Comparison of ENCODE assay signal across 9 mouse cellular contexts in genomic region chr12:85524193-85524858, GRCm38 (mm10). TPM values are rescaled to one million over a fixed set of nuclear protein-coding genes. Genes with fewer than 3 reads are reported as not detected.
DNase-seq lines count a peak whose midpoint lies in the region; ATAC-seq and TF ChIP-seq lines count a peak whose summit lies in the region.
"Had no signal": no experiment of that assay in that cellular context is flagged by ENCODE, and none has a peak within 500 bp of the region (broad histone marks: within the 10 kb centered on the region; RNA-seq: fewer than 3 reads in every experiment).

No protein-coding gene starts in this region.

- ATAC-seq in hindbrain, embryonic 16.5 days: peak; percentile 87
- ATAC-seq in activated CD4-positive, CD25-positive, alpha-beta regulatory T cell, adult 4 months: no peak
- no peak for ATAC-seq in lung, postnatal 0 days

- no peak overlapping the region for H3K9ac ChIP-seq in hindbrain, embryonic 16.5 days (ENCODE audit: low read depth, low read length)
- H3K9ac ChIP-seq in lung, postnatal 0 days (replicated peaks; ENCODE audit: low read depth): no peak overlapping the region
- H3K9ac ChIP-seq: liver, embryonic 14.5 days had no signal

- H3K4me2 ChIP-seq in hindbrain, embryonic 16.5 days (ENCODE audit: low read length): no peak overlapping the region
- no peak overlapping the region for H3K4me2 ChIP-seq in lung, postnatal 0 days (replicated peaks; ENCODE audit: low read depth, low read length)

- TF ChIP-seq CTCF in cortical plate, adult 2 months (IDR thresholded peaks at IDR 0.05; ENCODE audit: extremely low read depth, insufficient read depth, low read length): no peak
- no peak for TF ChIP-seq CTCF in lung, postnatal 0 days (IDR thresholded peaks at IDR 0.05)

- WGBS in hindbrain, embryonic 16.5 days: 32% methylated on average over 8 of the region's 8 CpGs
- WGBS in lung, postnatal 0 days: 55% methylated on average over 8 of the region's 8 CpGs

- H3K4me3 ChIP-seq in cortical plate, adult 2 months (ENCODE audit: insufficient read depth, low read length): no peak overlapping the region
- no peak overlapping the region for H3K4me3 ChIP-seq in hindbrain, embryonic 16.5 days (ENCODE audit: low read length)
- H3K4me3 ChIP-seq in lung, postnatal 0 days (ENCODE audit: low read depth, low read length): no peak overlapping the region

- no peaks in the 10 kb centered on the region for H3K9me3 ChIP-seq in hindbrain, embryonic 16.5 days (ENCODE audit: control insufficient read depth, low read length)
- no peaks in the 10 kb centered on the region for H3K9me3 ChIP-seq in lung, postnatal 0 days (ENCODE audit: low read length)

- peak; percentile 32 to 43 for DNase-seq in left cerebral cortex, adult 9 months (ENCODE audit: low spot score in 2 of 2)
- DNase-seq in left cerebral cortex, adult 18-20 months (ENCODE audit: low spot score in 2 of 2): no peak
- DNase-seq in retina, postnatal 1 day: peak; percentile 93
- DNase-seq in lung, postnatal 0 days (ENCODE audit: low spot score): no peak
- DNase-seq: kidney, postnatal 14 days had no signal

- no peak for TF ChIP-seq EP300 in lung, postnatal 0 days (IDR thresholded peaks at IDR 0.05)

- H3K36me3 ChIP-seq in hindbrain, embryonic 16.5 days (ENCODE audit: control insufficient read depth, insufficient read depth, low read length): no peaks in the 10 kb centered on the region
- H3K36me3 ChIP-seq in lung, postnatal 0 days (ENCODE audit: insufficient read depth, low read length): no peaks in the 10 kb centered on the region

- peaks cover 1% of the 10 kb centered on the region; the same call in 1 of the 2 replicates for H3K4me1 ChIP-seq in cortical plate, adult 2 months (ENCODE audit: control insufficient read depth, insufficient read depth, low read length)
- peaks cover 3% of the 10 kb centered on the region for H3K4me1 ChIP-seq in hindbrain, embryonic 16.5 days (ENCODE audit: control insufficient read depth, insufficient read depth, low read depth, low read length)
- H3K4me1 ChIP-seq in lung, postnatal 0 days (ENCODE audit: insufficient read depth, low read depth, low read length): peaks cover 9% of the 10 kb centered on the region; the same call in 1 of the 2 replicates

- no peaks in the 10 kb centered on the region for H3K27me3 ChIP-seq in hindbrain, embryonic 16.5 days (replicated peaks; ENCODE audit: control insufficient read depth, insufficient read depth, low read length)
- no peaks in the 10 kb centered on the region for H3K27me3 ChIP-seq in lung, postnatal 0 days (replicated peaks; ENCODE audit: insufficient read depth, low read length)

- H3K27ac ChIP-seq in cortical plate, adult 2 months (ENCODE audit: insufficient read depth, low read length): peak overlapping the region; percentile 60; the same call in 1 of the 2 replicates
- peak overlapping the region; percentile 62 for H3K27ac ChIP-seq in hindbrain, embryonic 16.5 days (ENCODE audit: low read depth, low read length)
- no peak overlapping the region for H3K27ac ChIP-seq in lung, postnatal 0 days (ENCODE audit: low read length)
- H3K27ac ChIP-seq: liver, embryonic 14.5 days had no signal

- TF ChIP-seq POLR2A in cortical plate, adult 2 months (IDR thresholded peaks at IDR 0.05; ENCODE audit: extremely low read depth, insufficient read depth, low read length): no peak

RNA-seq across cellular contexts. Expression of gene Fos, which starts 50.6 kb away (rescaled TPM):
- 10 to 100 TPM; 65.4 to 77.2 TPM for total RNA-seq in left cerebral cortex, adult 18-20 months (2021)
- polyA plus RNA-seq in cortical plate, adult 2 months (2012; rRNA removed): 24.3 and 41.8 TPM in 2 replicates
- polyA plus RNA-seq in hindbrain, embryonic 16.5 days (2015; fragmentation: Nextera tagmentation; extraction: Ambion mirVana): 3.9 and 4.3 TPM in 2 replicates
- polyA plus RNA-seq in activated CD4-positive, CD25-positive, alpha-beta regulatory T cell, adult 4 months (2017; shearing (Covaris generic)): 1 to 10 TPM; 6.7 to 9.6 TPM
- 30.8 and 33.8 TPM in 2 replicates for polyA plus RNA-seq in lung, postnatal 0 days (2015; fragmentation: Nextera tagmentation; extraction: Ambion mirVana)

Comparison
In these comparisons a context has a peak if more than half of its experiments do, and no peak if none do; other contexts are left out.
1. DNase-seq: peak in left cerebral cortex, adult 9 months (2 of 2) and retina, postnatal 1 day (single experiment); none in left cerebral cortex, adult 18-20 months (0 of 2) and lung, postnatal 0 days (single experiment).